Mouse (Mus musculus) testis, adult 2 months (tissue): Measurements from ENCODE around the gene Mark3.

Experiments used
- CTCF ChIP-seq: fragments of 200-500 bp; IDR thresholded peaks from 2 replicates; pipeline ENCODE4 v1.5.1; 2012; ENCODE audit warnings: low read depth, mild to moderate bottlenecking, inconsistent platforms, low read length, moderate library complexity; ENCODE audit not compliant: control insufficient read depth, insufficient read depth, insufficient replicate concordance
- POLR2A ChIP-seq: fragments of 200-500 bp; IDR thresholded peaks from 2 replicates; pipeline ENCODE4 v1.6.1; 2012; ENCODE audit warnings: low read depth, mild to moderate bottlenecking, inconsistent platforms, low read length, moderate library complexity; ENCODE audit not compliant: control insufficient read depth

- TF ChIP-seq POLR2A, result no peak
- no peak for TF ChIP-seq CTCF
Measured at GRCm38 (mm10) chr12:111678997-111679396, 104.7 kb downstream of the Mark3 start.
